Mouse (Mus musculus): Measurements from ENCODE around the gene Apoc3. TPM values are rescaled to one million over a fixed set of nuclear protein-coding genes. Genes with fewer than 3 reads are reported as not detected.
A peak's percentile ranks its signal among the peaks of the same experiment; 100 is the strongest.

Gene Apoc3
- polyA plus RNA-seq, 1 experiment from 2014 or later: not detected

DNA sequence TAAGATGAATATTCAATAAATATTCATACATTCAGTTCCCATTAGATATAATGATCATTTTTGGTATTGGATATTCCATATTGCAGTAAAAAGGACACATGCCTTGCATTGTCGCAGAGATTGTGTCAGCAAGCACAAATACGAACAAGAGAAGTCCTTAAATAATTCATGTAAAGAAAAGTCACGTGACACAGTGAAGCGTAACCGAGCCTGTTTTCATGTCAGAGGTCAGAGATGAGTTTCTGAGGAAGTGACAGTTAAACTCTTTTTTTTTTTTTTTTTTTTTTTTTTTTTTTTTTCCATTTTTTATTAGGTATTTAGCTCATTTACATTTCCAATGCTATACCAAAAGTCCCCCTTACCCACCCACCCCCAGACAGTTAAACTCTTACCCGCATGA lies 42.8 kb downstream of the Apoc3 start:
- DNase-seq: no peak
- H3K4me1 ChIP-seq (ENCODE audit: control insufficient read depth, insufficient read depth, low read length): peaks cover 3% of the 10 kb centered on the region; the same call in 1 of the 2 replicates
- no peaks in the 10 kb centered on the region for H3K9me3 ChIP-seq (ENCODE audit: control insufficient read depth, low read length)
- H3K27me3 ChIP-seq (ENCODE audit: control insufficient read depth, insufficient read depth, low read length): no peaks in the 10 kb centered on the region
- no peak for ATAC-seq (ENCODE audit: low FRiP score, low TSS enrichment)
- no peak overlapping the region for H3K4me2 ChIP-seq (ENCODE audit: low read length)
- 63% methylated on average over 6 of the region's 6 CpGs for WGBS
- H3K4me3 ChIP-seq (replicated peaks; ENCODE audit: low read depth, low read length): no peak overlapping the region
- H3K36me3 ChIP-seq (ENCODE audit: control insufficient read depth, insufficient read depth, low read length): peaks cover 28% of the 10 kb centered on the region
- H3K27ac ChIP-seq (replicated peaks; ENCODE audit: low read depth, low read length): no peak overlapping the region
- H3K9ac ChIP-seq (replicated peaks; ENCODE audit: low read length): no peak overlapping the region

DNA sequence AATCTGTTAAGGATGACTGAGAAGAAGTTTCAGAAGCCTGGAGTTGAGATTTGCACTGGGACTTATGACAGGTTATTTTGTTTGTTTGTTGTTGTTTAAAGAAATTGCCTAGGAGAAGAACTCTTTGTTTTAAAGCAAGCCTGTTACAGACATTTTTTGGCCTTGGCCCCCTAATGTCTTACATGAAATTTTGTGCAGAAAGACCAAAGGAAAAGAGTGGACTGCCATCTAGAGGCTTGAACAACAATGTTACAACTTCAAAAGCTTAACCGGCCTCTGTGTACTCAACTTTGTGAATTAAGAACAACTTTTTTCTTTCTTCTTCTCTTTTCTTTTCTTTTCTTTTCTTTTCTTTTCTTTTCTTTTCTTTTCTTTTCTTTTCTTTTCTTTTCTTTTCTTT lies 43.8 kb downstream of the Apoc3 start:
- no peak overlapping the region for H3K9ac ChIP-seq (replicated peaks; ENCODE audit: low read length)
- H3K27me3 ChIP-seq (ENCODE audit: control insufficient read depth, insufficient read depth, low read length): no peaks in the 10 kb centered on the region
- 33% methylated on average over 1 of the region's 1 CpGs for WGBS
- no peak for ATAC-seq (ENCODE audit: low FRiP score, low TSS enrichment)
- no peaks in the 10 kb centered on the region for H3K9me3 ChIP-seq (ENCODE audit: control insufficient read depth, low read length)
- peaks cover 20% of the 10 kb centered on the region for H3K36me3 ChIP-seq (ENCODE audit: control insufficient read depth, insufficient read depth, low read length)
- no peak overlapping the region for H3K27ac ChIP-seq (replicated peaks; ENCODE audit: low read depth, low read length)
- peak; percentile 86 for DNase-seq
- H3K4me2 ChIP-seq (ENCODE audit: low read length): no peak overlapping the region
- peaks cover 3% of the 10 kb centered on the region; the same call in 1 of the 2 replicates for H3K4me1 ChIP-seq (ENCODE audit: control insufficient read depth, insufficient read depth, low read length)
- no peak overlapping the region for H3K4me3 ChIP-seq (replicated peaks; ENCODE audit: low read depth, low read length)

DNA sequence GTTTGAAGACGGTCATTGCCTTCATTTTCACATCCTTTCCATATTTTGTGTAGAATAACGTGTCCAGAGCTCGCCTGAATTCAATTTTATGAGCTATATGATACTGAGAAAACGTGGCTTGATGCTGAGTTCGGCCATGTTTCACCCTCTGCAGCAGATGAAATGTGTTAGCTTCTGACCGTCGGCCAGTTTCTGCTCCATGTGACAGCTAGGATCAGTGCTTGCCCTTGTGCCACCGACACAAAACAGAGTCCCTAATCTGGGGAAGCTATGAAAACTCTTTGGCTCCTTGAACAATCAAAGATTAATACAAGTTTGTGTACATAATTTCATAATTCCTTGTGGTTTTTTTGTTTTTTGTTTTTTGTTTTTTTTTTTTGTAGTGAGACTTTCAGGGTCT lies 44.2 kb downstream of the Apoc3 start:
- peaks cover 16% of the 10 kb centered on the region for H3K36me3 ChIP-seq (ENCODE audit: control insufficient read depth, insufficient read depth, low read length)
- no peak overlapping the region for H3K9ac ChIP-seq (replicated peaks; ENCODE audit: low read length)
- no peaks in the 10 kb centered on the region for H3K9me3 ChIP-seq (ENCODE audit: control insufficient read depth, low read length)
- no peak overlapping the region for H3K4me2 ChIP-seq (ENCODE audit: low read length)
- no peak for DNase-seq
- no peaks in the 10 kb centered on the region for H3K27me3 ChIP-seq (ENCODE audit: control insufficient read depth, insufficient read depth, low read length)
- 75% methylated on average over 8 of the region's 8 CpGs for WGBS
- peaks cover 3% of the 10 kb centered on the region; the same call in 1 of the 2 replicates for H3K4me1 ChIP-seq (ENCODE audit: control insufficient read depth, insufficient read depth, low read length)
- no peak for ATAC-seq (ENCODE audit: low FRiP score, low TSS enrichment)
- no peak overlapping the region for H3K4me3 ChIP-seq (replicated peaks; ENCODE audit: low read depth, low read length)
- H3K27ac ChIP-seq (replicated peaks; ENCODE audit: low read depth, low read length): no peak overlapping the region

DNA sequence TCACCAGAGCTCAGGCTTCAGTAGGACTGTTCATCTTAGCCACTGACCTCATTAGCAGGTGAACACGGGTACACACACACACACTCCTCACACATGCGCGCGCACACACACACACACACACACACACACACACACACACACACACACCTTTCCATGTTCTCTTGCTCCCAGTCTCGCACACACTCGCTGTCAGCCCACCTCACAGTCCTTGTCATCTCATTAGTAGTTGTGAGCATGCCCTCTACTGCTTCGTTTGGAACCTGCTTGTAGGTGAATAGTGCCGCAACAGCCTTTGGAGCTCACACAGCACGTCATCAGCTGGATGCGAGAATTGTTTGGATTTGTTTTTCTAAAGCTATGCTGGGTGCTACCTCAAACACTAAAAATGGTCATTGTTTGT lies 46.1 kb downstream of the Apoc3 start:
- 83% methylated on average over 10 of the region's 10 CpGs for WGBS
- DNase-seq (peak; percentile 45), ATAC-seq (ENCODE audit: low FRiP score, low TSS enrichment) (no peak)
- H3K4me1 ChIP-seq (ENCODE audit: control insufficient read depth, insufficient read depth, low read length): peaks cover 3% of the 10 kb centered on the region; the same call in 1 of the 2 replicates
- no peak overlapping the region for H3K4me2 ChIP-seq (ENCODE audit: low read length)
- H3K9me3 ChIP-seq (ENCODE audit: control insufficient read depth, low read length): no peaks in the 10 kb centered on the region
- H3K27me3 ChIP-seq (ENCODE audit: control insufficient read depth, insufficient read depth, low read length): no peaks in the 10 kb centered on the region
- H3K4me3 ChIP-seq (replicated peaks; ENCODE audit: low read depth, low read length): no peak overlapping the region
- H3K36me3 ChIP-seq (ENCODE audit: control insufficient read depth, insufficient read depth, low read length): peaks cover 2% of the 10 kb centered on the region; the same call in 1 of the 2 replicates
- no peak overlapping the region for H3K9ac ChIP-seq (replicated peaks; ENCODE audit: low read length)
- H3K27ac ChIP-seq (replicated peaks; ENCODE audit: low read depth, low read length): 0 out of 2 replicates have a peak overlapping the region, but pooled peaks have one; percentile 41

DNA sequence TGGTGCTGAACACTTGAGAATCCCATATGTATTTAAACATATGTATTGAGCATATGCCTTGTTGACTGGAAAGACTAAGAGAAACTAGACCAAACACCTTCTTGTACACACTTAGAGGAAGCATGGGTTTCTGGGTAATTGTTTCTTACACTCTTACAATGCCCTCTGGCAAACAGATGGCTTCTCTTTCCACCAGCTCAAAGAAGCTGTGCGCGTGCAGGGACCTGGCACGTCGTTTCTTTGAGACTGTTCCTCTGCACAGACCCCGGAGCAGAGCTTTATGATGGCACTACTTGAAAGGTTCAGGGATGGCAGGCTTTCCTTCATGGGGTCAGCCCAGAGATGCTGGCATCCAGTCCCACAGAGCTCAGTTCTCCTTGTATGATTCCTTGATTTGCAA lies 46.5 kb downstream of the Apoc3 start:
- 0 out of 2 replicates have a peak overlapping the region, but pooled peaks have one; percentile 41 for H3K27ac ChIP-seq (replicated peaks; ENCODE audit: low read depth, low read length)
- H3K4me2 ChIP-seq (ENCODE audit: low read length): no peak overlapping the region
- 60% methylated on average over 5 of the region's 5 CpGs for WGBS

DNA sequence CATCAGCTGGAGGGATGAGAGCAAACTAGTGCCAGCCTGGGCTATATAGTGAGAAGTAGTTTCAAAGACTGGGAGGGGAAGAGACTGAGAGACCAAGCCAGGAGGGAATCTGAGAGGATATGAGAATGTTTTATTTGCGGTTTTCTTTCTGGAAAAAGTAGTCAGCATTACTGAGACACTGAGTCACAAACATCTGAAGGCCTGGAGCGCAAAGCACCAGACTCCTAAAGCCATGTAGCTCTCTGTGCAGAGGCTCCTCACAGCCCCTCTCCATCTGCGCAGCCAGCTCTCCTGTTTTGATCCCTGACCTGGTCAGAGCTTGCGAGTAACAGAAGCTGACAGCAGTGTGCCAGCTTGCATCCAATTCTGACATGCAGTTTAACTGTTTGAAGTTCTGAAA lies 47.1 kb downstream of the Apoc3 start:
- Histone ChIP-seq H3K27me3 (ENCODE audit: control insufficient read depth, insufficient read depth, low read length) (no peaks in the 10 kb centered on the region), H3K9ac (replicated peaks; ENCODE audit: low read length) (no peak overlapping the region), H3K27ac (replicated peaks; ENCODE audit: low read depth, low read length) (no peak overlapping the region), H3K9me3 (ENCODE audit: control insufficient read depth, low read length) (no peaks in the 10 kb centered on the region), H3K4me2 (ENCODE audit: low read length) (no peak overlapping the region), H3K4me3 (replicated peaks; ENCODE audit: low read depth, low read length) (no peak overlapping the region), H3K36me3 (ENCODE audit: control insufficient read depth, insufficient read depth, low read length) (no peaks in the 10 kb centered on the region; the same call in 1 of the 2 replicates), H3K4me1 (ENCODE audit: control insufficient read depth, insufficient read depth, low read length) (peaks cover 3% of the 10 kb centered on the region; the same call in 1 of the 2 replicates)
- 84% methylated on average over 4 of the region's 4 CpGs for WGBS
- no peak for DNase-seq
- ATAC-seq (ENCODE audit: low FRiP score, low TSS enrichment): no peak

More for the DNA sequence above, 46.5 kb downstream of the Apoc3 start:
- Histone ChIP-seq H3K4me1 (ENCODE audit: control insufficient read depth, insufficient read depth, low read length) (peaks cover 3% of the 10 kb centered on the region; the same call in 1 of the 2 replicates), H3K36me3 (ENCODE audit: control insufficient read depth, insufficient read depth, low read length) (no peaks in the 10 kb centered on the region; the same call in 1 of the 2 replicates), H3K9ac (replicated peaks; ENCODE audit: low read length) (no peak overlapping the region), H3K27me3 (ENCODE audit: control insufficient read depth, insufficient read depth, low read length) (no peaks in the 10 kb centered on the region), H3K4me3 (replicated peaks; ENCODE audit: low read depth, low read length) (no peak overlapping the region), H3K9me3 (ENCODE audit: control insufficient read depth, low read length) (no peaks in the 10 kb centered on the region)
- ATAC-seq (ENCODE audit: low FRiP score, low TSS enrichment): no peak
- peak; percentile 26 for DNase-seq

DNA sequence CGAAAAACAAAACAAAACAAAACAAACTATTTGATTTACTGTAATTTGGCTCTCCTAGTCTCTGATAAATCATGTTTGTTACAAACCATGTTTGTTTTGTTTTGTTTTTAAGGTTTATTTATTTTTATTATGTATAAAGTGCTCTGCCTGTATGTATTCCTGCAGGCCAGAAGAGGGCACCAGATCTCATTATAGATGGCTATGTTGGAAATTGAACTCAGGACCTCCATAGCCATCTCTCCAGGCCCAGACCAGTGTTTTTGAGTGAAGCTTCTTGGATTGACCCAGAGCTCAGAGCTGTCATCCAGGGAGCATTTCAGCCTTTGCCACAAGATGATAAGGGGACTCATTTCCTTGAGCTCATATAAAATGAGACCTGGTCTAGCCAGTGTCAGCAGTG lies 49.0 kb downstream of the Apoc3 start:
- Histone ChIP-seq H3K4me2 (ENCODE audit: low read length) (no peak overlapping the region), H3K9me3 (ENCODE audit: control insufficient read depth, low read length) (no peaks in the 10 kb centered on the region), H3K27ac (replicated peaks; ENCODE audit: low read depth, low read length) (no peak overlapping the region), H3K9ac (replicated peaks; ENCODE audit: low read length) (no peak overlapping the region), H3K27me3 (ENCODE audit: control insufficient read depth, insufficient read depth, low read length) (no peaks in the 10 kb centered on the region), H3K4me1 (ENCODE audit: control insufficient read depth, insufficient read depth, low read length) (peaks cover 3% of the 10 kb centered on the region; the same call in 1 of the 2 replicates), H3K4me3 (replicated peaks; ENCODE audit: low read depth, low read length) (no peak overlapping the region), H3K36me3 (ENCODE audit: control insufficient read depth, insufficient read depth, low read length) (peaks cover 2% of the 10 kb centered on the region; the same call in 1 of the 2 replicates)
- DNase-seq (no peak), ATAC-seq (ENCODE audit: low FRiP score, low TSS enrichment) (no peak)
- 84% methylated on average over 1 of the region's 1 CpGs for WGBS

DNA sequence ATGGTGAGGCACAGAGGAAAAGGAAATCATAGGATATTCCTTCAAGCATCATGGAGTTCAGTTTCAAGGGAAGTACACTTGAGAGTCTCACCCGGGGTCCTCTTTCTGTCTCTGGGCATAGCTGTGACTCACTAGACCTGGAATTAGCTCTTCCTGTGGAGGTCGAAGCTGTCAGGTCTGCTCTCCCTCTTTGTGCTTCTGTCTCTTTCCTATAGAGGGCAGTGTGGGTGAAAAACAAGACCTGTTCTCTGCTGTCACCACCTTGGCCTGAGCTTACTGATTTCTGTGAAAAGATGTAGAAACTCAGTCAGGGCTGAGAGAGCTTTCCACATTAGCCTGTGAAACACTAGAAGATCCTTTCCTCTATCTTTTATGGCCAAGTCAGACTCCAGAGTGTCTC lies 50.2 kb downstream of the Apoc3 start:
- peak; percentile 53 for DNase-seq

DNA sequence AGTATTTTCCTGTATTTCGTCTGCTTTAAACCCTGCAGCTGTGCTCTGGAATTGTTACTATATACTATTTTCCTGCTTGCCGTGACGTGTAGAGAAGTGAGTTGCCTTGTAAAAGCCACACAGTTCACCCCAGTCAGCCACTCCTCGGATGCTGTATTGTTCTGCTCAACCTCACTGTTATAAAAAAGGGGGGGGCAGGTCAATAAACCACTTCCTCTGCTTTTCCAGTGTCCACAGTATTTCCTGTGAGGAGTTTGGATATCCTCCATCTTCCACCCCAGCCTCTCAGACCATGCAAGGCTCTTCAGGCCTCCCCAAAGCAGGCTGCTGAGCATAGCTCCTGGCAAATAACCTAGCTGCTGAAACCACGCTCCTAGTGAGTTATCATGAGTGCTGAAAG lies 50.9 kb downstream of the Apoc3 start:
- no peak overlapping the region for H3K4me2 ChIP-seq (ENCODE audit: low read length)
- ATAC-seq (ENCODE audit: low FRiP score, low TSS enrichment): no peak
- DNase-seq: no peak
- 85% methylated on average over 5 of the region's 5 CpGs for WGBS
- H3K27ac ChIP-seq (replicated peaks; ENCODE audit: low read depth, low read length): no peak overlapping the region
- H3K9ac ChIP-seq (replicated peaks; ENCODE audit: low read length): no peak overlapping the region
- H3K27me3 ChIP-seq (ENCODE audit: control insufficient read depth, insufficient read depth, low read length): no peaks in the 10 kb centered on the region
- no peaks in the 10 kb centered on the region for H3K9me3 ChIP-seq (ENCODE audit: control insufficient read depth, low read length)
- peaks cover 4% of the 10 kb centered on the region; the same call in 1 of the 2 replicates for H3K36me3 ChIP-seq (ENCODE audit: control insufficient read depth, insufficient read depth, low read length)
- H3K4me3 ChIP-seq (replicated peaks; ENCODE audit: low read depth, low read length): no peak overlapping the region
- H3K4me1 ChIP-seq (ENCODE audit: control insufficient read depth, insufficient read depth, low read length): peaks cover 3% of the 10 kb centered on the region; the same call in 1 of the 2 replicates

More for the DNA sequence above, 50.2 kb downstream of the Apoc3 start:
- no peak overlapping the region for H3K4me2 ChIP-seq (ENCODE audit: low read length)
- peaks cover 4% of the 10 kb centered on the region; the same call in 1 of the 2 replicates for H3K36me3 ChIP-seq (ENCODE audit: control insufficient read depth, insufficient read depth, low read length)
- 55% methylated on average over 2 of the region's 2 CpGs for WGBS
- H3K4me3 ChIP-seq (replicated peaks; ENCODE audit: low read depth, low read length): no peak overlapping the region
- H3K27me3 ChIP-seq (ENCODE audit: control insufficient read depth, insufficient read depth, low read length): no peaks in the 10 kb centered on the region
- no peaks in the 10 kb centered on the region for H3K9me3 ChIP-seq (ENCODE audit: control insufficient read depth, low read length)
- H3K9ac ChIP-seq (replicated peaks; ENCODE audit: low read length): no peak overlapping the region
- ATAC-seq (ENCODE audit: low FRiP score, low TSS enrichment): no peak
- H3K4me1 ChIP-seq (ENCODE audit: control insufficient read depth, insufficient read depth, low read length): peaks cover 3% of the 10 kb centered on the region; the same call in 1 of the 2 replicates
- H3K27ac ChIP-seq (replicated peaks; ENCODE audit: low read depth, low read length): no peak overlapping the region

All from midbrain, embryonic 14.5 days (tissue).